Mouse (Mus musculus) spleen, adult 2 months (tissue): ENCODE measurements around the gene Hoxc5. TPM values are rescaled to one million over a fixed set of nuclear protein-coding genes. Genes with fewer than 3 reads are reported as not detected.

Experiments
- DNase-seq, 2 experiments: peaks; one replicate each; pipeline versions ENCODE4 v3.0.0 to v3.0.0-alpha.2; 2012 to 2021; ENCODE audit warnings: low spot score in 2 of 2, low read depth in 1 of 2
- H3K27ac ChIP-seq: fragments of 200-500 bp; 2 replicates; pipeline ENCODE4 v1.5.1; 2012; ENCODE audit warnings: low read length, inconsistent platforms; ENCODE audit not compliant: insufficient read depth
- H3K27me3 ChIP-seq: fragments of 200-500 bp; 2 replicates; pipeline ENCODE4 v1.6.1; 2012; ENCODE audit warnings: mild to moderate bottlenecking, moderate library complexity, low read length, inconsistent platforms; ENCODE audit not compliant: control insufficient read depth, insufficient read depth
- H3K36me3 ChIP-seq: fragments of 200-500 bp; 2 replicates; pipeline ENCODE4 v1.6.1; 2012; ENCODE audit warnings: mild to moderate bottlenecking, low read length, inconsistent platforms; ENCODE audit not compliant: control insufficient read depth, insufficient read depth
- H3K4me1 ChIP-seq: fragments of 200-500 bp; 2 replicates; pipeline ENCODE4 v1.6.1; 2011; ENCODE audit warnings: inconsistent platforms; ENCODE audit not compliant: control insufficient read depth, insufficient read depth, insufficient read length
- H3K4me3 ChIP-seq: fragments of 200-500 bp; 2 replicates; pipeline ENCODE4 v1.5.1; 2011; ENCODE audit warnings: mild to moderate bottlenecking, inconsistent platforms; ENCODE audit not compliant: insufficient read depth, insufficient read length; ENCODE audit errors: extremely low read depth
- CTCF ChIP-seq: fragments of 200-500 bp; IDR thresholded peaks from 2 replicates; pipeline ENCODE4 v1.5.1; 2011; ENCODE audit warnings: mild to moderate bottlenecking, inconsistent platforms; ENCODE audit not compliant: insufficient read depth, insufficient read length, insufficient replicate concordance; ENCODE audit errors: extremely low read depth
- POLR2A ChIP-seq: fragments of 200-500 bp; IDR thresholded peaks from 2 replicates; pipeline ENCODE4 v1.6.1; 2011; ENCODE audit warnings: low read depth, low read length, inconsistent platforms
- WGBS: fragments of 180-500 bp; shearing (Covaris S2); methylation state at CpG from one replicate; pipeline ENCODE4 v1.1.7; 2018; 5-methylcytosine and 5-hydroxymethylcytosine counted together
- polyA plus RNA-seq: library from polyadenylated mRNA; depleted of rRNA; stranded (reverse); fragments of >200 nt; gene quantifications from 2 replicates; pipeline ENCODE4 v1.2.3, GENCODE M21; 2012

Hoxc5 gene
- polyA plus RNA-seq, 1 experiment, result 0.05 TPM

DNA sequence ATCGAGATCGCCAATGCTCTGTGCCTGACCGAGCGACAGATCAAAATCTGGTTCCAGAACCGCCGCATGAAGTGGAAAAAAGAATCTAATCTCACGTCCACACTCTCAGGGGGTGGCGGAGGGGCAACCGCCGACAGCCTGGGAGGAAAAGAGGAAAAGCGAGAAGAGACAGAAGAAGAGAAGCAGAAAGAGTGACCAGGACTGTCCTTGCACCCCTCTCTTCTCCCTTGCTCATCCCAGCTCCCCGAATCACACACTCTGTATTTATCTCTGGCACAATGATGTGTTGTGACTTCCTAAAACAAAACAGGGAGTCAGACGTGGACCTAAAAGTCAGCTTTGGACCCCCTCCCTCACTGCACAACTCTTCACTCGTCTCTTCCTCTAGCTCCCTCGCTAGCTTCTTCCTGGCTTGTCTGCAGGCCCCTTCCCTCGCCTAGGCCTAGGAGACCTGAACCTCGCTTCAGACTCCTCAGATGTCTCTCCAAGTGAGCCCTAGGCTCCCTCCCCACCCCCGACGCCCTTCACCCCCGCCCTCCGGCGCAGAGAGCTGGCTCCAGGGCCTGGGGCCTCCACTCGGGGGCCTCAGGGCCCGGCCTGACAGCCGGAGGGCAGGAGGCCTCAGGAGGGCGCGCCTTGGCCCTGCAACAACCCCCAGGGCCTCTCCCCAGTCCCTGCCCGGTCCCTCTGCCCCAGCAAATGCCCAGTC, 43.8 kb downstream of the Hoxc5 start:
- no peak for TF ChIP-seq CTCF
- TF ChIP-seq POLR2A, result no peak
- Histone ChIP-seq H3K27me3 (peaks cover 53% of the 10 kb centered on the region), H3K36me3 (no peaks in the 10 kb centered on the region), H3K4me1 (peaks cover 2% of the 10 kb centered on the region; the same call in 1 of the 2 replicates), H3K4me3 (no peak overlapping the region), H3K27ac (no peak overlapping the region)
- 12% methylated on average over 28 of the region's 28 CpGs for WGBS
- DNase-seq, result no peak

GRCm38 (mm10) chr15:103011928-103012486, 44.8 kb downstream of the Hoxc5 start:
- TF ChIP-seq CTCF (no peak), POLR2A (no peak)
- Histone ChIP-seq H3K4me3 (no peak overlapping the region), H3K27me3 (peaks cover 49% of the 10 kb centered on the region), H3K27ac (no peak overlapping the region), H3K36me3 (no peaks in the 10 kb centered on the region), H3K4me1 (peaks cover 2% of the 10 kb centered on the region; the same call in 1 of the 2 replicates)
- no peak for DNase-seq
- WGBS, result 21% methylated on average over 26 of the region's 26 CpGs

- Histone ChIP-seq H3K36me3 (no peaks in the 10 kb centered on the region), H3K27ac (no peak overlapping the region), H3K4me1 (peaks cover 2% of the 10 kb centered on the region; the same call in 1 of the 2 replicates), H3K27me3 (peaks cover 37% of the 10 kb centered on the region), H3K4me3 (no peak overlapping the region)
- WGBS, result 9% methylated on average over 17 of the region's 17 CpGs
- no peak for DNase-seq
- TF ChIP-seq CTCF (peak; percentile 71; the same call in 1 of the 2 replicates), POLR2A (no peak)
These were observed 46.2 kb downstream of the Hoxc5 start for GRCm38 (mm10) chr15:103013238-103013984.

GRCm38 (mm10) chr15:103014166-103015008, 47.1 kb downstream of the Hoxc5 start:
- 6% methylated on average over 56 of the region's 57 CpGs for WGBS
- Histone ChIP-seq H3K36me3 (no peaks in the 10 kb centered on the region), H3K27me3 (peaks cover 33% of the 10 kb centered on the region), H3K4me1 (peaks cover 2% of the 10 kb centered on the region; the same call in 1 of the 2 replicates), H3K27ac (no peak overlapping the region), H3K4me3 (no peak overlapping the region)
- TF ChIP-seq POLR2A (no peak), CTCF (no peak)
- no peak for DNase-seq

DNA sequence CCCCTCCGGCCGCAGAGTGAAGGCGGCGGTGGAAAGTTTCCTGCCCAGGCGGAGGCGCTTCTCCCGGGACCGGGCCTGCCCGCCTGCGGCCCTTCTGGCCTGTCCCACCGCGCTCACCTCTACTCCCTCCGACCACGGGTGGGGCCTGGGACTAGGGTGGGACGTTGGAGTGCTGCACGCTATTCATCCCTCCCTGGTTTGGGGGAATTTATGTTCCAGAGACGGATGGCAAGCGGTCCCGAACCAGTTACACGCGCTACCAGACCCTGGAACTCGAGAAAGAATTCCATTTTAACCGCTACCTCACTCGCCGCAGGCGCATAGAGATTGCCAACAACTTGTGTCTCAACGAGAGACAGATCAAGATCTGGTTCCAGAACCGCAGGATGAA, 47.8 kb downstream of the Hoxc5 start:
- peaks cover 2% of the 10 kb centered on the region; the same call in 1 of the 2 replicates for H3K4me1 ChIP-seq
- TF ChIP-seq CTCF (no peak), POLR2A (no peak)
- 6% methylated on average over 26 of the region's 28 CpGs for WGBS
- H3K27me3 ChIP-seq, result peaks cover 32% of the 10 kb centered on the region
- no peak for DNase-seq
- H3K36me3 ChIP-seq, result no peaks in the 10 kb centered on the region
- no peak overlapping the region for H3K4me3 ChIP-seq
- no peak overlapping the region for H3K27ac ChIP-seq

- H3K4me1 ChIP-seq, result peaks cover 2% of the 10 kb centered on the region; the same call in 1 of the 2 replicates
- WGBS, result 21% methylated on average over 19 of the region's 19 CpGs
- no peaks in the 10 kb centered on the region for H3K36me3 ChIP-seq
- no peak overlapping the region for H3K4me3 ChIP-seq
- DNase-seq, result no peak
- H3K27me3 ChIP-seq, result peaks cover 28% of the 10 kb centered on the region
- no peak overlapping the region for H3K27ac ChIP-seq
- no peak for TF ChIP-seq POLR2A
- TF ChIP-seq CTCF, result no peak
These were observed 48.3 kb downstream of the Hoxc5 start for GRCm38 (mm10) chr15:103015406-103016166.
